Mouse (Mus musculus) fibroblast of lung, adult 2 months (primary cell): ENCODE data around the gene Tle2.

Source experiments
- DNase-seq: peaks from one replicate; pipeline ENCODE4 v3.0.0-alpha.2; 2011; ENCODE audit warnings: low read depth

The Tle2 gene

GRCm38 (mm10) chr10:81575208-81575631 lies 859 bp downstream of the Tle2 start:
- no peak for DNase-seq

- no peak for DNase-seq
Measured at GRCm38 (mm10) chr10:81575695-81576094, 1.3 kb downstream of the Tle2 start.

GRCm38 (mm10) chr10:81579967-81580366 lies 5.6 kb downstream of the Tle2 start:
- no peak for DNase-seq

GRCm38 (mm10) chr10:81580441-81581070 lies 6.2 kb downstream of the Tle2 start:
- no peak for DNase-seq

GRCm38 (mm10) chr10:81583347-81583746 lies 9.0 kb downstream of the Tle2 start:
- no peak for DNase-seq

- DNase-seq: no peak
Measured at GRCm38 (mm10) chr10:81588739-81589138, 14.4 kb downstream of the Tle2 start.

- DNase-seq: no peak
Measured at GRCm38 (mm10) chr10:81591846-81592245, 17.5 kb downstream of the Tle2 start.

GRCm38 (mm10) chr10:81592631-81593030 lies 18.3 kb downstream of the Tle2 start:
- DNase-seq: no peak

GRCm38 (mm10) chr10:81593223-81593622 lies 18.9 kb downstream of the Tle2 start:
- no peak for DNase-seq

- DNase-seq: no peak
Measured at GRCm38 (mm10) chr10:81593935-81594334, 19.6 kb downstream of the Tle2 start.

- DNase-seq: no peak
Measured at GRCm38 (mm10) chr10:81595599-81595998, 21.2 kb downstream of the Tle2 start.

- peak; percentile 70 for DNase-seq
Measured at GRCm38 (mm10) chr10:81596611-81597010, 22.2 kb downstream of the Tle2 start.

- DNase-seq: peak; percentile 88
Measured at GRCm38 (mm10) chr10:81597137-81597950, 23.0 kb downstream of the Tle2 start.

- no peak for DNase-seq
Measured at GRCm38 (mm10) chr10:81598342-81598741, 24.0 kb downstream of the Tle2 start.

- no peak for DNase-seq
Measured at GRCm38 (mm10) chr10:81598871-81599270, 24.5 kb downstream of the Tle2 start.

- no peak for DNase-seq
Measured at GRCm38 (mm10) chr10:81599630-81600029, 25.3 kb downstream of the Tle2 start.

- no peak for DNase-seq
Measured at GRCm38 (mm10) chr10:81600096-81600495, 25.7 kb downstream of the Tle2 start.

GRCm38 (mm10) chr10:81600738-81601203 lies 26.4 kb downstream of the Tle2 start, which contains the start of gene Tle6:
Gene Tle6, minus strand, starts transcription at chr10:81601073.
- DNase-seq: peak; percentile 76

GRCm38 (mm10) chr10:81601396-81601905 lies 27.1 kb downstream of the Tle2 start:
- no peak for DNase-seq

GRCm38 (mm10) chr10:81602741-81603151 lies 28.4 kb downstream of the Tle2 start:
- DNase-seq: no peak

GRCm38 (mm10) chr10:81604019-81604967 lies 29.9 kb downstream of the Tle2 start:
- no peak for DNase-seq
